Mouse (Mus musculus): ENCODE measurements around the gene Ly6g6f.

GRCm38 (mm10) chr17:35102299-35102698, 16.9 kb upstream of the Ly6g6f start:
- TF ChIP-seq CTCF (conservative IDR thresholded peaks at IDR 0.05 in 1 of 2, IDR thresholded peaks at IDR 0.05 in 1 of 2; ENCODE audit: low read depth in 2 of 2, low read length in 2 of 2) (no peak), POLR2A (IDR thresholded peaks at IDR 0.05; ENCODE audit: low read depth, low read length) (no peak), TCF12 (IDR thresholded peaks at IDR 0.05; ENCODE audit: low read depth, low read length) (no peak), IRF4 (IDR thresholded peaks at IDR 0.05; ENCODE audit: low read depth, low read length) (no peak), POLR2AphosphoS2 (IDR thresholded peaks at IDR 0.05; ENCODE audit: low read depth, low read length) (no peak), MYC (IDR thresholded peaks at IDR 0.05; ENCODE audit: low read depth, low read length) (no peak), EP300 (IDR thresholded peaks at IDR 0.05; ENCODE audit: low read length) (no peak), MAZ (IDR thresholded peaks at IDR 0.05; ENCODE audit: low read depth, low read length) (no peak), ZMIZ1 (IDR thresholded peaks at IDR 0.05; ENCODE audit: low read depth, low read length) (no peak), USF2 (conservative IDR thresholded peaks at IDR 0.05; ENCODE audit: low read depth, low read length) (no peak), ZKSCAN1 (IDR thresholded peaks at IDR 0.05; ENCODE audit: borderline replicate concordance, low read depth, low read length) (no peak), TBP (conservative IDR thresholded peaks at IDR 0.05; ENCODE audit: low read depth, low read length) (no peak)
